Mouse (Mus musculus) spleen, adult 2 months (tissue): Measurements from ENCODE around the gene Izumo1.

ENCODE experiments used
- CTCF ChIP-seq: fragments of 200-500 bp; IDR thresholded peaks from 2 replicates; pipeline ENCODE4 v1.5.1; 2011; ENCODE audit warnings: mild to moderate bottlenecking, inconsistent platforms; ENCODE audit not compliant: insufficient read depth, insufficient read length, insufficient replicate concordance; ENCODE audit errors: extremely low read depth
- POLR2A ChIP-seq: fragments of 200-500 bp; IDR thresholded peaks from 2 replicates; pipeline ENCODE4 v1.6.1; 2011; ENCODE audit warnings: low read depth, low read length, inconsistent platforms

- TF ChIP-seq POLR2A (no peak), CTCF (no peak)
Measured at GRCm38 (mm10) chr7:45634946-45635681, 13.5 kb downstream of the Izumo1 start.
